Comparison of ENCODE assay signal across 16 mouse cellular contexts in the genomic region with DNA sequence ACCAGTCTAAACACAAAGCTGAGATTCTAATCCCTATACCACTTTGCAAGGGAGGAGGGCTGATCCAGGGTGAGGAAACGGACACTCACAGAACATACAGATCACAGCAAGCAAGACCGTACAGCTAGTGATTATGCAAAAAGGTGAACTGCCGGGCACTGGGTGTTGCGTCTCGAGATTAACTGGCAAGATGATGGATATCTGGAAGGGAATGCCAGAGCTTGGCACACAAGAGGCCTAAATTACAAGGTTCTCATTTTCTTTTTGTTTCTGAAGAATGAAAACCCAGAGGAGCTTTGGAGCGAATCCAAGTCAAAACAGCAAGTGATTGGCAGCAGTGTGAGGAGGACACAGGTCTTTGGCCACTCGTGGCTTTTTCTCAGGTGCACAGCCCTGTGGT.
"Had no signal": no experiment of that assay in that cellular context is flagged by ENCODE, and none has a peak within 500 bp of the region (broad histone marks: within the 10 kb centered on the region; RNA-seq: fewer than 3 reads in every experiment).

No protein-coding gene starts in this region.

- H3K9ac ChIP-seq: liver, embryonic 15.5 days; midbrain, embryonic 15.5 days; neural tube, embryonic 12.5 days; stomach, embryonic 15.5 days had no signal

- H3K27ac ChIP-seq: left cerebral cortex, adult 2 months; limb, embryonic 10.5 days; liver, embryonic 15.5 days; macrophage; midbrain, embryonic 15.5 days; neural tube, embryonic 12.5 days; stomach, embryonic 15.5 days had no signal

- H3K27me3 ChIP-seq: liver, embryonic 15.5 days; midbrain, embryonic 15.5 days; neural tube, embryonic 12.5 days; stomach, embryonic 15.5 days had no signal

- H3K4me1 ChIP-seq: liver, embryonic 15.5 days; midbrain, embryonic 15.5 days; neural tube, embryonic 12.5 days; stomach, embryonic 15.5 days had no signal

- H3K36me3 ChIP-seq: limb, embryonic 10.5 days; liver, embryonic 15.5 days; midbrain, embryonic 15.5 days; neural tube, embryonic 12.5 days; stomach, embryonic 15.5 days had no signal

- ATAC-seq: lung, postnatal 0 days; midbrain, embryonic 15.5 days had no signal

- H3K4me3 ChIP-seq: left cerebral cortex, adult 2 months; limb, embryonic 10.5 days; liver, embryonic 15.5 days; megakaryocyte, embryonic 14.5 days; midbrain, embryonic 15.5 days; neural tube, embryonic 12.5 days; stomach, embryonic 15.5 days had no signal

- DNase-seq: kidney, postnatal 10 days; kidney, postnatal 4 days; lung, adult 2 months; thymus, adult 2 months; thymus, postnatal 25 days had no signal

- H3K9me3 ChIP-seq: limb, embryonic 10.5 days; liver, embryonic 15.5 days; midbrain, embryonic 15.5 days; neural tube, embryonic 12.5 days; stomach, embryonic 15.5 days had no signal

- H3K4me2 ChIP-seq: liver, embryonic 11.5 days; liver, embryonic 15.5 days; midbrain, embryonic 11.5 days; midbrain, embryonic 15.5 days; neural tube, embryonic 12.5 days; stomach, embryonic 15.5 days had no signal
